Mouse (Mus musculus): ENCODE data around the gene A530064D06Rik. TPM values are rescaled to one million over a fixed set of nuclear protein-coding genes. Genes with fewer than 3 reads are reported as not detected.
A peak's percentile ranks its signal among the peaks of the same experiment; 100 is the strongest.

A530064D06Rik gene
- polyA plus RNA-seq, 1 experiment from 2014 or later, result not detected

DNA sequence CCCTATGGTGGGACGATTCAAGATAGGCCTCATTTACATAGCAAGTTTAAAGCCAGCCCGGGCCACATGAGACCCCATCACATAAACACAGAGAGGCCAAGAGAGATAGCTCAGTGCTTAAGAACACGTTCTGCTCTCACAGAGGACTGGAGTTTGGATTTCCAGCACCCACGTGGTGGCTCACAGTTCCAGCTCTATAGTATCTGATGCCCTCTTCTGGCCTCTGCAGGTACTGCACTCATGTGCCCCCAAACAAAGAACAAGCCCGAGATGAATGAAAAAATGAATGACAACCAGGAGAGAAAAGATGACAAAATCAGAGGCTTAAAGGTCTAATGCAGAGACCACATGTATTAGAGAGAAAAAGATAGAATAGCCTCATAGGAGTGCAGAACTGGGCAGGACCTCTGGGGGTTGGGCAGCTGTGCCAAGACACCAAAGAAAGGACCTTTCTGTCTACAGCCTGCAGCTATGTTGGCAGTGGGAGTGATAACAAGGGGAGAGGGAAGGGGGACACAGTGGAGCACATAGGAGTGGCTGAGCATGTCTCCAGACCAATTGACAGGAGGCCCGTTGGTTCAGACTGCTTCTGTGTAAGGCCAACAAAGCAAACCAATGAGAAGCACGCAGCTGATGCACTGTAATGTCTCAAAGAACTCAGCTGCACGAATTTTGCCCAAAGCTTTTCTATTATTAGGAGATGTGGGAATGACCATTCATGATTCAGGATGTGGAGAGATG, 56.4 kb downstream of the A530064D06Rik start:
- H3K9ac ChIP-seq (replicated peaks), result no peak overlapping the region
- H3K4me2 ChIP-seq (replicated peaks), result no peak overlapping the region
- no peak overlapping the region for H3K4me3 ChIP-seq (replicated peaks)
- H3K27me3 ChIP-seq, result no peaks in the 10 kb centered on the region
- no peaks in the 10 kb centered on the region for H3K36me3 ChIP-seq
- ATAC-seq, result 0 out of 2 replicates have a peak, but pooled peaks have one; percentile 27
- H3K9me3 ChIP-seq, result 0 out of 2 replicates have a peak, but pooled peaks cover 6% of the 10 kb centered on the region
- H3K27ac ChIP-seq, result no peak overlapping the region
- 0 out of 2 replicates have a peak, but pooled peaks cover 10% of the 10 kb centered on the region for H3K4me1 ChIP-seq (replicated peaks)
- WGBS, result 52% methylated on average over 8 of the region's 8 CpGs

GRCm38 (mm10) chr17:48108520-48108919, 58.6 kb downstream of the A530064D06Rik start:
- no peak overlapping the region for H3K9ac ChIP-seq (replicated peaks)
- no peak for ATAC-seq
- H3K4me2 ChIP-seq (replicated peaks), result no peak overlapping the region
- no peaks in the 10 kb centered on the region for H3K9me3 ChIP-seq
- no peaks in the 10 kb centered on the region for H3K27me3 ChIP-seq
- no peak overlapping the region for H3K27ac ChIP-seq
- WGBS, result 77% methylated on average over 3 of the region's 3 CpGs
- 0 out of 2 replicates have a peak, but pooled peaks cover 10% of the 10 kb centered on the region for H3K4me1 ChIP-seq (replicated peaks)
- H3K4me3 ChIP-seq (replicated peaks), result no peak overlapping the region
- H3K36me3 ChIP-seq, result no peaks in the 10 kb centered on the region

- no peaks in the 10 kb centered on the region for H3K36me3 ChIP-seq
- no peak overlapping the region for H3K9ac ChIP-seq (replicated peaks)
- H3K4me3 ChIP-seq (replicated peaks), result no peak overlapping the region
- H3K27ac ChIP-seq, result no peak overlapping the region
- H3K9me3 ChIP-seq, result no peaks in the 10 kb centered on the region
- H3K4me2 ChIP-seq (replicated peaks), result no peak overlapping the region
- 0 out of 2 replicates have a peak, but pooled peaks cover 10% of the 10 kb centered on the region for H3K4me1 ChIP-seq (replicated peaks)
- no peak for ATAC-seq
- no peaks in the 10 kb centered on the region for H3K27me3 ChIP-seq
- WGBS, result 52% methylated on average over 6 of the region's 6 CpGs
Observed at GRCm38 (mm10) chr17:48107862-48108261, 59.2 kb downstream of the A530064D06Rik start.

- H3K4me3 ChIP-seq (replicated peaks), result no peak overlapping the region
- no peak overlapping the region for H3K4me2 ChIP-seq (replicated peaks)
- no peak overlapping the region for H3K27ac ChIP-seq
- no peak overlapping the region for H3K9ac ChIP-seq (replicated peaks)
- H3K4me1 ChIP-seq (replicated peaks), result 0 out of 2 replicates have a peak, but pooled peaks cover 10% of the 10 kb centered on the region
- H3K27me3 ChIP-seq, result no peaks in the 10 kb centered on the region
- ATAC-seq, result no peak
- WGBS, result 33% methylated on average over 4 of the region's 4 CpGs
- no peaks in the 10 kb centered on the region for H3K9me3 ChIP-seq
- H3K36me3 ChIP-seq, result no peaks in the 10 kb centered on the region
Observed at GRCm38 (mm10) chr17:48107333-48107732, 59.7 kb downstream of the A530064D06Rik start.

DNA sequence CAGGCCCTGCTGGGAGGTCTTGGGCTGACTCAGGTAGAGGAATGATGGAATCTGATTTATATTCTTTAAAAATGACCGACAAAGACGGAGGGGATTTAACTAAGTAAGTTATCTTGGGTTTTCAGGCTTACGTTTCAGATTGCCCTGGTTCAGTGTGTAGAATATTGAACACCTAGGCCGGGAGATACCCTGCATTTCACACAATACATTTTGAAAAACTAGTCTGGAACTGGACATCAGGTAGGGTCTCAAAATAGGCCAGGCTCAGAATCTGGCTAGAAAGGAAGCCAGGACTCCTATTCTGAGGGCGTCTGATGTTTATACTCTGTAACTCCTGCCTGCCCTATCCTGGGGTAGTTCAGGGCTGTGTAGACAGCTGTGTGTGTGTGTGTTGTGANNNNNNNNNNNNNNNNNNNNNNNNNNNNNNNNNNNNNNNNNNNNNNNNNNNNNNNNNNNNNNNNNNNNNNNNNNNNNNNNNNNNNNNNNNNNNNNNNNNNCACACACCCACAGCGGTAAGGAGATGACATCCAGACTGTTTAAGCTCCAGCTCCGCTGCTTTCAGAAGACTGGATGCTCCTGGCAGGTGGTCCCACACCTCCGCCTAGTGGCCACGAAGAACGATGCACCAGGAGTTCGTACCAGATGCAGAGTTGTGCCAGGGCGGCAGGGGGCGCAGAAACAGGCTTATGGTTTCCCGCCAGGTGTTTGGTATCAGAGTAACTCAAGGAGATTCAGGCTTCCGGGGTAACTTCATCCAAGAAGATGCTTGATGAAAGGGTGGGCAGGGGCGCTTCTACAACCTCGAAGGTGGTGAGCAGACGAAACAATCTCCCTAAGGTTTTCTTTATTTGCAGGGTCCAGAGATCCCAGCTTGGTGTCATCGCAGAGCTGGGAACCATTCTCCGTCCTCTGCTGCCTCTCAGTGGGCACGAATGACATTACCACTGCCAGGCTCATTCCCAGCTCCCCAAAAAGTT, 66.3 kb downstream of the A530064D06Rik start:
- Histone ChIP-seq H3K27me3 (peaks cover 48% of the 10 kb centered on the region), H3K36me3 (no peaks in the 10 kb centered on the region), H3K4me2 (replicated peaks) (peak overlapping the region; percentile 32), H3K27ac (no peak overlapping the region), H3K4me3 (replicated peaks) (peak overlapping the region; percentile 17), H3K9ac (replicated peaks) (no peak overlapping the region), H3K4me1 (replicated peaks) (peaks cover 39% of the 10 kb centered on the region), H3K9me3 (no peaks in the 10 kb centered on the region)
- ATAC-seq, result peak; percentile 79
- 12% methylated on average over 21 of the region's 21 CpGs for WGBS

DNA sequence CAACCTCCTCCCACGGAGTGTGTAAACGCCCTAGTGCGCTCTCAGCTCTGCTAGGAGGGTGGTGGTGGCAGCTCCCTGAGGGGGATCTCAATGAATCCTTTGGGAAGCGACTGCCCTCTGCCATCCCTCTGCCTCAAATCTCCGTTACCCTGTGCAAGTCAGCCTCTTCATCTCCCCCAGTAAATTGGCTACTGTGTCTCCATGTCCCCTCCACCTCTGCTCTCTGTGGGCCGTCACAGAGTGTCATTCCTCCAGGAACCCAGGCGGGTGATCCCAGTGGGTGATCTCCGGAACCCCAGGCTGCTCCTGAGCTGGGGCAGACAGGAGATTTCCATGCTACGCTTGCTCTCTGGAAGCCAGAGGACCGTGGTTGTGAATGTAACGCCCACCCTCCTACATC, 67.8 kb downstream of the A530064D06Rik start:
- Histone ChIP-seq H3K27me3 (peaks cover 62% of the 10 kb centered on the region), H3K4me3 (replicated peaks) (no peak overlapping the region), H3K4me1 (replicated peaks) (peaks cover 51% of the 10 kb centered on the region), H3K9ac (replicated peaks) (no peak overlapping the region), H3K9me3 (no peaks in the 10 kb centered on the region), H3K4me2 (replicated peaks) (no peak overlapping the region), H3K27ac (no peak overlapping the region), H3K36me3 (no peaks in the 10 kb centered on the region)
- 4% methylated on average over 11 of the region's 11 CpGs for whole genome bisulfite sequencing
- ATAC-seq, result no peak

Other genes starting within 250 kb of the A530064D06Rik start
- gene Foxp4, start 242.6 kb downstream of the A530064D06Rik start, polyA plus RNA-seq (2015; fragmentation: Nextera tagmentation; extraction: Ambion mirVana), result 16.0 and 25.2 TPM in 2 replicates
- not detected in 2 replicates for gene 1700122O11Rik, start 129.0 kb downstream of the A530064D06Rik start, polyA plus RNA-seq (2015; fragmentation: Nextera tagmentation; extraction: Ambion mirVana)
- 0.34 TPM in 1 of 2 replicates, not detected in the other for gene 1700067P10Rik, start 78.0 kb downstream of the A530064D06Rik start, polyA plus RNA-seq (2015; fragmentation: Nextera tagmentation; extraction: Ambion mirVana)
- not detected in 2 replicates for gene 9830107B12Rik, start 21.0 kb downstream of the A530064D06Rik start, polyA plus RNA-seq (2015; fragmentation: Nextera tagmentation; extraction: Ambion mirVana)
- not detected in 2 replicates for gene Trem1, start 65.5 kb upstream of the A530064D06Rik start, polyA plus RNA-seq (2015; fragmentation: Nextera tagmentation; extraction: Ambion mirVana)
- not detected in 2 replicates for gene Trem3, start 80.5 kb upstream of the A530064D06Rik start, polyA plus RNA-seq (2015; fragmentation: Nextera tagmentation; extraction: Ambion mirVana)
- 0.20 and 0.30 TPM in 2 replicates for gene Treml4, start 97.0 kb upstream of the A530064D06Rik start, polyA plus RNA-seq (2015; fragmentation: Nextera tagmentation; extraction: Ambion mirVana)
- 0.08 TPM in 1 of 2 replicates, not detected in the other for gene Treml2, start 132.2 kb upstream of the A530064D06Rik start, polyA plus RNA-seq (2015; fragmentation: Nextera tagmentation; extraction: Ambion mirVana)
- 0.13 TPM in 1 of 2 replicates, not detected in the other for gene B430306N03Rik, start 148.9 kb upstream of the A530064D06Rik start, polyA plus RNA-seq (2015; fragmentation: Nextera tagmentation; extraction: Ambion mirVana)
- gene Trem2, start 179.1 kb upstream of the A530064D06Rik start, polyA plus RNA-seq (2015; fragmentation: Nextera tagmentation; extraction: Ambion mirVana), result 2.8 and 3.1 TPM in 2 replicates
- 0.59 and 0.80 TPM in 2 replicates for gene Treml1, start 192.6 kb upstream of the A530064D06Rik start, polyA plus RNA-seq (2015; fragmentation: Nextera tagmentation; extraction: Ambion mirVana)
- 14.2 and 15.9 TPM in 2 replicates for gene Nfya, start 242.6 kb upstream of the A530064D06Rik start, polyA plus RNA-seq (2015; fragmentation: Nextera tagmentation; extraction: Ambion mirVana)
- gene Oard1, start 242.7 kb upstream of the A530064D06Rik start, polyA plus RNA-seq (2015; fragmentation: Nextera tagmentation; extraction: Ambion mirVana), result 65.6 and 67.0 TPM in 2 replicates

Measured in midbrain, embryonic 13.5 days (tissue).